Mouse (Mus musculus): ENCODE data around the gene Spry2.
A peak's percentile ranks its signal among the peaks of the same experiment; 100 is the strongest.

The Spry2 gene

GRCm38 (mm10) chr14:105892941-105893622, 3.5 kb downstream of the Spry2 start:
- DNase-seq, result peak; percentile 14 to 44

- DNase-seq, result no peak
Measured at GRCm38 (mm10) chr14:105890516-105891231, 5.9 kb downstream of the Spry2 start.

- no peak for DNase-seq
Measured at GRCm38 (mm10) chr14:105886643-105887374, 9.8 kb downstream of the Spry2 start.

GRCm38 (mm10) chr14:105885249-105885648, 11.4 kb downstream of the Spry2 start:
- no peak for DNase-seq

GRCm38 (mm10) chr14:105883215-105883614, 13.4 kb downstream of the Spry2 start:
- no peak for DNase-seq

GRCm38 (mm10) chr14:105878359-105878758, 18.3 kb downstream of the Spry2 start:
- DNase-seq, result no peak

GRCm38 (mm10) chr14:105876375-105876774, 20.2 kb downstream of the Spry2 start:
- DNase-seq, result no peak

- DNase-seq, result no peak
Measured at GRCm38 (mm10) chr14:105870370-105870936, 26.2 kb downstream of the Spry2 start.

GRCm38 (mm10) chr14:105865381-105865938, 31.2 kb downstream of the Spry2 start:
- no peak for DNase-seq

GRCm38 (mm10) chr14:105862199-105862598, 34.4 kb downstream of the Spry2 start:
- no peak for DNase-seq

- no peak for DNase-seq
Measured at GRCm38 (mm10) chr14:105860920-105861319, 35.7 kb downstream of the Spry2 start.

GRCm38 (mm10) chr14:105860276-105860675, 36.3 kb downstream of the Spry2 start:
- no peak for DNase-seq

- no peak for DNase-seq
Measured at GRCm38 (mm10) chr14:105859876-105860275, 36.7 kb downstream of the Spry2 start.

GRCm38 (mm10) chr14:105859368-105859767, 37.3 kb downstream of the Spry2 start:
- no peak for DNase-seq

GRCm38 (mm10) chr14:105858935-105859334, 37.7 kb downstream of the Spry2 start:
- DNase-seq, result no peak

- DNase-seq, result no peak
Measured at GRCm38 (mm10) chr14:105851359-105852067, 45.1 kb downstream of the Spry2 start.
